Mouse (Mus musculus) limb, embryonic 12.5 days (tissue): ENCODE results near the gene Adgrd1. TPM values are rescaled to one million over a fixed set of nuclear protein-coding genes. Genes with fewer than 3 reads are reported as not detected.

ENCODE experiments used
- ATAC-seq: fragments of 200-750 bp; cut with Nextera tagmentation; 2 replicates; pipeline ENCODE4 v1.8.0; 2017; ENCODE audit warnings: low read depth, moderate TSS enrichment; ENCODE audit not compliant: insufficient number of reproducible peaks, insufficient read depth, low FRiP score, low TSS enrichment
- H3K27ac ChIP-seq: fragments of 300-500 bp; sonication (generic); 2 replicates; pipeline ENCODE4 v1.5.1; 2016; ENCODE audit warnings: mild to moderate bottlenecking, moderate library complexity
- H3K27me3 ChIP-seq: fragments of 300-500 bp; sonication (generic); 2 replicates; pipeline ENCODE4 v1.6.1; 2016; ENCODE audit warnings: mild to moderate bottlenecking, moderate library complexity
- H3K36me3 ChIP-seq: fragments of 300-500 bp; sonication (generic); 2 replicates; pipeline ENCODE4 v1.6.1; 2016; ENCODE audit warnings: mild to moderate bottlenecking, moderate library complexity
- H3K4me1 ChIP-seq: fragments of 300-500 bp; sonication (generic); replicated peaks from 2 replicates; pipeline ENCODE4 v1.6.1; 2016
- H3K4me2 ChIP-seq: fragments of 300-500 bp; sonication (generic); 2 replicates; pipeline ENCODE4 v1.6.1; 2016; ENCODE audit warnings: mild to moderate bottlenecking, moderate library complexity
- H3K4me3 ChIP-seq: fragments of 300-500 bp; sonication (generic); replicated peaks from 2 replicates; pipeline ENCODE4 v1.5.1; 2016; ENCODE audit warnings: mild to moderate bottlenecking
- H3K9ac ChIP-seq: fragments of 300-500 bp; sonication (generic); replicated peaks from 2 replicates; pipeline ENCODE4 v1.6.1; 2016; ENCODE audit warnings: mild to moderate bottlenecking, moderate library complexity
- H3K9me3 ChIP-seq: fragments of 300-500 bp; sonication (generic); 2 replicates; pipeline ENCODE4 v1.6.1; 2016; ENCODE audit warnings: mild to moderate bottlenecking, moderate library complexity
- WGBS: fragments of 180-500 bp; shearing (Covaris S2); methylation state at CpG from one replicate; pipeline ENCODE4 v1.1.7; 2016; 5-methylcytosine and 5-hydroxymethylcytosine counted together
- polyA plus RNA-seq: library from polyadenylated mRNA; unstranded; fragments of >200 nt; fragmentation: Nextera tagmentation; extraction: Ambion mirVana; gene quantifications from 2 replicates; pipeline ENCODE4 v1.2.1, GENCODE M21; 2016

Gene Adgrd1
- not detected in 2 replicates for polyA plus RNA-seq

GRCm38 (mm10) chr5:129096511-129096910, at the start of gene Adgrd1:
TSS of gene Adgrd1 (plus strand) at chr5:129096750.
- no peak for ATAC-seq
- Histone ChIP-seq H3K27ac (no peak within 1 kb of the TSS), H3K36me3 (no peaks in the 10 kb centered on the region), H3K4me2 (no peak within 1 kb of the TSS), H3K9ac (no peak within 1 kb of the TSS), H3K27me3 (peaks cover 6% of the 10 kb centered on the region; the same call in 1 of the 2 replicates), H3K9me3 (no peaks in the 10 kb centered on the region), H3K4me1 (no peaks in the 10 kb centered on the region), H3K4me3 (no peak within 1 kb of the TSS)
- WGBS, result 44% methylated on average over 6 of the region's 6 CpGs

- Histone ChIP-seq H3K4me3 (no peak overlapping the region), H3K9ac (no peak overlapping the region), H3K9me3 (no peaks in the 10 kb centered on the region), H3K27me3 (no peaks in the 10 kb centered on the region), H3K4me2 (no peak overlapping the region), H3K4me1 (no peaks in the 10 kb centered on the region), H3K36me3 (no peaks in the 10 kb centered on the region), H3K27ac (no peak overlapping the region)
- ATAC-seq, result no peak
- WGBS, result 76% methylated on average over 9 of the region's 9 CpGs
Measured at GRCm38 (mm10) chr5:129049372-129049771, 47.2 kb upstream of the Adgrd1 start.

- Histone ChIP-seq H3K27ac (no peak overlapping the region), H3K9ac (no peak overlapping the region), H3K4me2 (no peak overlapping the region), H3K36me3 (no peaks in the 10 kb centered on the region), H3K4me1 (no peaks in the 10 kb centered on the region), H3K27me3 (no peaks in the 10 kb centered on the region), H3K9me3 (no peaks in the 10 kb centered on the region), H3K4me3 (no peak overlapping the region)
- WGBS, result 90% methylated on average over 3 of the region's 3 CpGs
- no peak for ATAC-seq
Measured at GRCm38 (mm10) chr5:129051910-129052309, 44.6 kb upstream of the Adgrd1 start.

- 45% methylated on average over 20 of the region's 20 CpGs for WGBS
- no peak overlapping the region for H3K27ac ChIP-seq
- H3K9me3 ChIP-seq, result no peaks in the 10 kb centered on the region
- no peak overlapping the region for H3K4me3 ChIP-seq
- no peaks in the 10 kb centered on the region for H3K4me1 ChIP-seq
- no peaks in the 10 kb centered on the region; the same call in 1 of the 2 replicates for H3K27me3 ChIP-seq
- ATAC-seq, result no peak
- H3K4me2 ChIP-seq, result no peak overlapping the region
- H3K9ac ChIP-seq, result no peak overlapping the region
- H3K36me3 ChIP-seq, result no peaks in the 10 kb centered on the region
Measured at GRCm38 (mm10) chr5:129052636-129053355, 43.8 kb upstream of the Adgrd1 start.

GRCm38 (mm10) chr5:129054675-129055284, 41.8 kb upstream of the Adgrd1 start:
- ATAC-seq, result no peak
- 0 out of 2 replicates have a peak, but pooled peaks cover 2% of the 10 kb centered on the region for H3K9me3 ChIP-seq
- 69% methylated on average over 9 of the region's 9 CpGs for WGBS
- H3K9ac ChIP-seq, result no peak overlapping the region
- no peaks in the 10 kb centered on the region for H3K36me3 ChIP-seq
- H3K4me1 ChIP-seq, result no peaks in the 10 kb centered on the region
- H3K27me3 ChIP-seq, result no peaks in the 10 kb centered on the region; the same call in 1 of the 2 replicates
- no peak overlapping the region for H3K4me2 ChIP-seq
- no peak overlapping the region for H3K27ac ChIP-seq
- H3K4me3 ChIP-seq, result no peak overlapping the region

- Histone ChIP-seq H3K4me2 (no peak overlapping the region), H3K4me3 (no peak overlapping the region), H3K36me3 (no peaks in the 10 kb centered on the region), H3K27ac (no peak overlapping the region), H3K9me3 (0 out of 2 replicates have a peak, but pooled peaks cover 2% of the 10 kb centered on the region), H3K9ac (no peak overlapping the region), H3K4me1 (peaks cover 5% of the 10 kb centered on the region), H3K27me3 (peaks cover 26% of the 10 kb centered on the region; the same call in 1 of the 2 replicates)
- WGBS, result 88% methylated on average over 3 of the region's 3 CpGs
- no peak for ATAC-seq
Measured at GRCm38 (mm10) chr5:129059116-129059515, 37.4 kb upstream of the Adgrd1 start.

GRCm38 (mm10) chr5:129061579-129061978, 35.0 kb upstream of the Adgrd1 start:
- Histone ChIP-seq H3K27me3 (peaks cover 32% of the 10 kb centered on the region; the same call in 1 of the 2 replicates), H3K4me3 (no peak overlapping the region), H3K4me1 (peaks cover 5% of the 10 kb centered on the region), H3K27ac (no peak overlapping the region), H3K9ac (no peak overlapping the region), H3K36me3 (no peaks in the 10 kb centered on the region), H3K4me2 (no peak overlapping the region), H3K9me3 (0 out of 2 replicates have a peak, but pooled peaks cover 2% of the 10 kb centered on the region)
- no peak for ATAC-seq
- 22% methylated on average over 13 of the region's 13 CpGs for WGBS

GRCm38 (mm10) chr5:129063037-129063791, 33.3 kb upstream of the Adgrd1 start:
- Histone ChIP-seq H3K27me3 (peaks cover 33% of the 10 kb centered on the region; the same call in 1 of the 2 replicates), H3K4me2 (peak overlapping the region; percentile 55), H3K9ac (peak overlapping the region; percentile 5; the same call in 1 of the 2 replicates), H3K4me1 (peaks cover 5% of the 10 kb centered on the region), H3K4me3 (peak overlapping the region; percentile 29), H3K9me3 (0 out of 2 replicates have a peak, but pooled peaks cover 2% of the 10 kb centered on the region), H3K27ac (no peak overlapping the region), H3K36me3 (no peaks in the 10 kb centered on the region)
- WGBS, result 13% methylated on average over 21 of the region's 21 CpGs
- no peak for ATAC-seq

GRCm38 (mm10) chr5:129063792-129064087, 32.8 kb upstream of the Adgrd1 start:
- no peak for ATAC-seq
- Histone ChIP-seq H3K9me3 (0 out of 2 replicates have a peak, but pooled peaks cover 2% of the 10 kb centered on the region), H3K27ac (no peak overlapping the region), H3K27me3 (peaks cover 34% of the 10 kb centered on the region; the same call in 1 of the 2 replicates), H3K4me3 (peak overlapping the region; percentile 29), H3K4me1 (peaks cover 5% of the 10 kb centered on the region), H3K4me2 (peak overlapping the region; percentile 55), H3K36me3 (no peaks in the 10 kb centered on the region), H3K9ac (no peak overlapping the region)
- WGBS, result 43% methylated on average over 8 of the region's 8 CpGs

- ATAC-seq, result no peak
- Histone ChIP-seq H3K4me3 (no peak overlapping the region), H3K36me3 (no peaks in the 10 kb centered on the region), H3K9ac (no peak overlapping the region), H3K27ac (no peak overlapping the region), H3K27me3 (peaks cover 34% of the 10 kb centered on the region; the same call in 1 of the 2 replicates), H3K4me2 (no peak overlapping the region), H3K4me1 (peaks cover 5% of the 10 kb centered on the region), H3K9me3 (0 out of 2 replicates have a peak, but pooled peaks cover 2% of the 10 kb centered on the region)
- 70% methylated on average over 11 of the region's 11 CpGs for WGBS
Measured at GRCm38 (mm10) chr5:129064186-129064585, 32.4 kb upstream of the Adgrd1 start.

GRCm38 (mm10) chr5:129065301-129065700, 31.2 kb upstream of the Adgrd1 start:
- H3K27ac ChIP-seq, result no peak overlapping the region
- H3K4me3 ChIP-seq, result no peak overlapping the region
- no peak overlapping the region for H3K9ac ChIP-seq
- H3K4me1 ChIP-seq, result peaks cover 5% of the 10 kb centered on the region
- H3K36me3 ChIP-seq, result no peaks in the 10 kb centered on the region
- H3K27me3 ChIP-seq, result peaks cover 34% of the 10 kb centered on the region; the same call in 1 of the 2 replicates
- no peak overlapping the region for H3K4me2 ChIP-seq
- WGBS, result 82% methylated on average over 12 of the region's 12 CpGs
- ATAC-seq, result no peak
- H3K9me3 ChIP-seq, result no peaks in the 10 kb centered on the region
